Mouse (Mus musculus): ENCODE measurements at regions not wholly inside any gene's neighbourhood (a gene's known extent, or its start where the extent isn't known, plus 50 kb on each side); places are given as distances from the start of the nearest gene placed in this dataset.

- DNase-seq (ENCODE audit: low read depth): no peak
These were observed 133.0 kb downstream of the Bcas1 start for GRCm38 (mm10) chr2:170294657-170295056.

DNA sequence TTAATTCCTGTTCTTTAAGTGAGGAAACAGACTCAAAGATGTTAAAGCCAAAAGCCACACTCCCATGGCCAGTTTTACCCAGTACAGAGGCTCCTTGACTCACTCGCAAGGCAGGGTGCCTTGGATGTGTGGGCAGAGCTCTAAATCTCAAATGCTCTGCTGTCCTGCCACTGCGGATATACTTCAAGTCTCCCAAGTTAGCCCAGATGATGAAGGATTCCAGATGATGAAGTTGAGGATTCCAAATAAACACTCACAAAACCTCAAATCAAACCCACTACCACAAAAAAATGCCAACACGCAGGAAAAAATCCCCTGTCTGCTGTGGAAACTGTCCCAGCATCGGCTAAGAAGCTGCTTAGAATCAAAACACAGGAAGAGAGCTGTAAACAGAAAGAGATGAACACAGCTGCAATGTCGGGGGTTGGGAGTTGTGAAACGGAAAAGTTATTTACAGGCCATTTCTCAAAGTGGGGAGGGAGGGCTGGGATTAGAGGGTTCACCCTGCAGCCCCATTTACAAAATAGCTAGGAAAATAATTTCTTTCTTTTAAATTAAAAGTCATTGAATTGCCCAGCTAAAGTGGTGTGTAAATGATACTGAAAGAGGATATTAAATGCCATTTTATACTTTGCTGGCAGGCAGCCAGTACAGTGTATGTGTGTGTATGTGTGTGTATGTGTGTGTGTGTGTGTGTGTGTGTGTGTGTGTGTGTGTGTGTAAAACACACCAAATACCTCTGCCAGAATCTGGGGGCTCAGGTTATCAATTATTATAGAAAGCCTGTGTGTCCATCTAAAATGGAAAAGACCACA is 135.6 kb downstream of the Bcas1 start:
- DNase-seq (ENCODE audit: low read depth): no peak

GRCm38 (mm10) chr2:170289378-170289960 is 138.2 kb downstream of the Bcas1 start:
- DNase-seq (ENCODE audit: low read depth): no peak

DNA sequence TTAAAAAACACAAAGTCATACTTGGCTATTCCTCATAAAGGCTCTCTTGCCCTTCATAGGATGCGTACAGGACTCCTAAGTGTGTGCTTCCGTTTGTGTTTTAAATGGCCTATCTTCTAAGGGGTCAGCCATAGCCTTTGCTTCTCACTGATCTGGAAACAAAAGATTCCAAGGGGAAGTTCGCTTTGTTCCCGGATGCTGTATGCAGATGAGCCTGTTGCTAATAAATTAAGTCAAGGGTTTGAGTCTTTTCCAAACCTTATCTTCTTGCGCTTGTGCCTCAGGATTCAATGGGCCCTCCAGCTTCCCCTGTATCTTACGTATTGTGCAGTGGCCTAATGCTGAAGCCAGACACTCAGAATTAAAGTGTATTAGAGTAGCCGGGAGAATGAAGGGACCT is 138.9 kb downstream of the Bcas1 start:
- no peak for DNase-seq (ENCODE audit: low read depth)

DNA sequence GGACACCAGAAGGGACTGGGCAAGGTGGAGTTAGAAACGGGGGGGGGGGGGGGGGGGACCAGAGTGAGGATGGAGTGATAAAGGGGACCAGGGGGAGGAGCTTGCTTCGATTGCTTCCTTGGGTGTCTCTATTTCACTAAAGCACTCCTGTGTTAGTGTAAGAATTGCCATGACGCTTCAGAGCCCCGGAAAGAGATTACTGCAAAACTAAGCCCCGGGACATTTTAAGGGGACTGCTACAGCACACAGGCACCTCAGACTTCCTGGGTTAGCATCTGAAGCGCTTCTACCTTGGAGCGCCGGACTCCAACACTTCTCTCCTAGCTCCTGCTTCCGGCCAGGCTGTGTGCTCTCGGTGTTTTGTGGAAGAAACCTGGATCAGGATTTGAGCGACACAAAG is 139.4 kb downstream of the Bcas1 start:
- DNase-seq (ENCODE audit: low read depth): no peak

DNA sequence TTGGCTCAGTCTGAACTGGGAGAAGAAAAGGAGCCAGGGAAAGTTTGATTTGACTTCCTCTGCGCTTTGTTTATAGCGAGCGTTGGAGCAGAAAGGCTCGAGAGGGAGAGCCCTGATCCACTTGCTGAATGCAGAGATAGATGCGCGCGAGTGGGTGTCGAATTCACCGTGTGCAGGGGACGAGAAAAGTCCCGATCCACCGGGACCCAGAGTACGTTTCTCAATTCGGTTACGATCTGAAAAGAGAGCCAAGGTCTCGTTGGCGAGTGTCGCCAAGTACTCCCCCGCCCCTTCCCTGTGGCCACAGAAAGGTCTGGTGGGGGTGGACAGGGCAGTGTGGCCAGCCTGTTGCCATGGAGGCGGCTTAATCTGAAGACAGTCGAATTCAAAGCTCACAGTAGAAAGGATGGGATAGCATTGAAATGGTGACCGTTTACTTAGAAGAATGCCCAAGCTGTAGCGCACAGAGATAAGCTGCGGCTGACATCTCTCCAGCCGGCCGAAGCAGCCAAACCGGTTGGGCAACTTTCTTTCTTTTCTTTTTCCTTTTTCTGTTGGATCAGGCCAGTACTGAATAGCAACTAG is 139.5 kb upstream of the Zfp217 start:
- DNase-seq (ENCODE audit: low read depth): no peak

GRCm38 (mm10) chr2:170286773-170287172 is 138.9 kb upstream of the Zfp217 start:
- no peak for DNase-seq (ENCODE audit: low read depth)

DNA sequence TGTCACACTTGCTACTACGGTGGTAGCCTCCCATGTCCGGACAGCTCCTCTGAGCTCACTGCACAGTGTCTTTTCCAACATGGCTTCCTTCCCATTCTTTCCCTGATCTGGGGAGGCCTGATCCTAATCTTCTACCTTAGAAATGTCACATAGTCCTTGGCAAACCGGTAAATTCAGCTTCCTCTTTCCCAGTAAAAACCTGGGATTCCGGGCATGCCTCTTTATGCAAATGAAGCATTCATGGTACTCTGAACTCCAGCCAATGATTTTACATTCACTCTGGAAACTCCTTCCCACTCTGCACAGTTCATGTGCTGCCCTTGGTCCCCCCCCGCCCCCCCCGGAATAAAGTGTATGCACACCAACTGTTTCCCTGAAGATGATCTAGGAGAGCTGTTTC is 134.6 kb upstream of the Zfp217 start:
- no peak for DNase-seq (ENCODE audit: low read depth)

GRCm38 (mm10) chr2:170281311-170282008 is 133.6 kb upstream of the Zfp217 start:
- no peak for DNase-seq (ENCODE audit: low read depth)

DNA sequence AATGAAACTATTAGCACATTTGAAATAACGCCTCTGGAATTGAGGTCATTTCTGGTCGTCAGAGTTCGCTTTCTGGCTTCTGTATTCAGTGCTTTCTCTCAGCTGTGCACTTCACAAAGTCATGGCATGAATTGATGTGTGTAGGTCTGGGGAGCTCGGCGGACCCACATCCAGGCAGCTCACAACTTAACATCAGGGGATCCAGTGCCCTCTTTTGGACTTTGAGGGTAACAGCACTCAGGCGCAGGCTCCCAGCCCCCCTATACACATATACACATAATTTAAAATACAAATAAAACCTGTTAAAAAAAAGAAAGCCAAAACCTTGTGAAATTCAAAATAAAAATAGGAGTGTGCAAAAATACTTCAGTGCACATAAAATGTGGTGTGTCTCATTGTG is 132.8 kb upstream of the Zfp217 start:
- no peak for DNase-seq (ENCODE audit: low read depth)

DNA sequence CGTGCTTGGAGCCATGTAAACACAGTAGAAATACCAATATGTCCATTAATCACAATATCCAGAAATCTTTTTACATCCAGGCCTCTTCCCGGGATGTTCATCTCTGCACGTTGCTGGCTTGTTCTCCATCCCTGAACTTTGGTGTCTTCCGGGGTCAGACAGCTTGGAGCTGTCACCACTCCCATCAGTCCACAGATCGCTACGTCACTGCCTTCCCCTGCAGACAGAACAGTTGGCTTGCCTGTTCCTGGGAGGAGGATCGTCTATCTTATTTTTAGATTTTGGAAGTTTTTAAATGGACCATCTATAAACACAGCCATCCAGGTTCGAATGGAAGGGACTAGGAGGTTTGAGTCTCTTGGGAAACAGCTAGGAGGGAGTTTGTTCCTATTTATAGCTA is 130.0 kb upstream of the Zfp217 start:
- DNase-seq (ENCODE audit: low read depth): no peak

DNA sequence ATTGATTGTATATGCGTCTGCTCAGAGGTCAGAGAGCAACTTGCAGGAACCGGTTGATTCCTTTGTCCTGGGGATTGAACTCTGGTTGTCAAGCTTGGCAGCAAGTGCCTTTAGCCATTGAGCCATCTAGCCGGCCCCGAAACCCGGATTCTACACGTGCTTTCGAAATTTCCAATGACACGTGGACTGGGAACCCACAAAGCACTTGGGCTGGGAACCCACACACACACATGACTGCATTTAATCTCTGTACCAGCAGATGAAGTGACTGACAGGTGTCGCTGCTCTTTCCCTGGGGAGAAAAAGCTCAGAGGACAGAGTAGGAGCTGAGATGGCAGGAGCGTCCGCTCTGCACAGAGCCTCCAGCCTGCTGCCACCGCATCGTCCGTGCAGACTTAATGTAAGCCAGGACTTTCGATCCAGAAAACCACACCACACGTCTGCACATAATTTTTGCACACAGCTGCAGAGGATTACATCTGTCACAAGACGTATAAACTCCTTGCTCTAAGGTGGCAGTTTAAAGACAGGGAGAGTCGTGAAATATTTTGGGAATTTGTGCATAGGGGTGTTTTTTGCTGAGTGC is 129.4 kb upstream of the Zfp217 start:
- no peak for DNase-seq (ENCODE audit: low read depth)

DNA sequence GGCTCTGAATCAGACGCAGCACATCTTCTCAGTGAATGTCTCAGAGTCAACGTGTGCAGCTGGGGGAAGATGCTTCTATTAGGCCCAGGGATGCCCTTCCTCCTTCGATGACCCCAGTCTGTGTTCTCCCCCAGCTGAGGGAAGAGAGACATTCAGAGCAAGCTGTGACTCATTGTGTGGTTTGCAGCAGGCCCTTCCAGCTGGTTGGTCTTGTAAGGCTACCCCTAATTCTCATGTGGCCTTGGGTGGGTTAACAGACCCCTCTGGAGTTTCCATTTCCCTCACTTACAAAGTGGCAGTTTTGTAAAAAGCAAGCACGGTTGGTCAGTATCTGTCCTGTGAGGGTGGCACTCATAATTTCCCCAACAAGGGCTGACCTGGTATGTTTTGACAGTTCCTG is 127.8 kb upstream of the Zfp217 start:
- no peak for DNase-seq (ENCODE audit: low read depth)

DNA sequence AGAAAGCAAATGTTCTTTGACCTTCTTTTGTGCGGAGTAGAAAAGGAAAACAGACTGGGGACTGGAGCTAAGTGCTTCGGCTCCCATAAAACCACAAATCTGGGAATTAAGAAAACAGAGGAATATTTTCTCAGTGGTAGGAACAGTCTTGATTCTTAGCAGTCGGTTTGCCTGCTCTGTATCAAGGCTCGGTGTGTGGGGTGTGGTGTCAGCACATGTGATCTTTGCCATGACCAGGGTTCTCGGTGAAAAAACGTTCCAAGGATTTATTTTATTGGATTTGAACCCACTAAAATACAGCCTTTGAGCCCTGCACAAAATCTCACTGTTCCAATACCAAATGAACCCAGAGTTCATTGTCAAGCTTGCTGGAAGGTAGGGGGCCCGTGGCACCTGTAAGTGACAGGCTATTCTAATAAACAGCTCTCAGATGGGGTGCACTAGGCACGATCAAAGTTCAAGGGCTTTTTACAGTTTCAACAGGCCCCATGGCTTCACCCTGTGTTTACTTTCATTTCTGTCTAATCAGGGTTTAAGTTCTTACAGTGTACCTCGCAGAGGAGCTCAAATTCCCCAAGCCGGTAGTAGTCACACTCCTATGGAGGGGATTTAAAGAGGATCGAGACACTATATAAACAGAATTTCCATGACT is 122.1 kb upstream of the Zfp217 start:
- no peak for DNase-seq (ENCODE audit: low read depth)

DNA sequence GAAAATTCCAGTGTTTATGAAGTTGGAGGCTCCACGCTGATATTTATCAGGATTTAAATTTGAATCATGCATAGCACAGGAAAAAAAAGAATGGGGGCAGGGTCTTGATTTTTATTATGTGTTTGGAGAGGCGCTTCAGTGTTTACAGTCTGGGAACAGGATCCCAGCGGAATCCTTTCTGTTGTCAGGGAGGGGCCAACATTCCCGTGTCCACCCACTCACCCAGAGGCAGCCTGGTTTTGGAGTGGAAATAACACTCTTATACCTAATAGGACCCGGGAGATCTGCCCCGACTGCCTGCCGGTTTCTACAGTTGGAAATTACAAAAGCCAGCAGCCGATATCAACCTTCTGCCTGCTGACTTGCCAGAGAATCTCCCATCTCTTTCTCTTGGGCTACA is 120.2 kb upstream of the Zfp217 start:
- no peak for DNase-seq (ENCODE audit: low read depth)

DNA sequence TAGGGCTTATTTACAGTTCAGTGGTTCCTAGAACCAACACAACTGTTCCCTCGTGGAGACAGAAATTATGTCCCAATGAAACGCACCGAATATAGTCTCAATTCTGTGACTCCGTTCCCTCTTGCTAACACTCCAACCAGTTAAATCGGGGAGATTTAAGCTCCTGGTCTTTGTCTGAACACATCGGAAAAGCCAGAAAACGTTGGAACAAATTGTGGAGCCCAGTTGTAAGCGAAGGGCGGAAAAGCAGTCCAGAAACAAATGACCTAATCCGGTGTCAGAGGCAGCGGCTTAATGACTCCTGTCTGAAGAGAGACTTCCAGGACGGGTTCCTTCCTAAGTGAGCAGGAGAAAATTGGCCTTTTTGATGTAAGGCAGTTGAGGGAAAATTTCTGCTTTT is 119.2 kb upstream of the Zfp217 start:
- DNase-seq (ENCODE audit: low read depth): no peak

- DNase-seq (ENCODE audit: low read depth): no peak
These were observed 118.7 kb upstream of the Zfp217 start for GRCm38 (mm10) chr2:170266407-170267101.

GRCm38 (mm10) chr2:170263594-170263993 is 115.7 kb upstream of the Zfp217 start:
- no peak for DNase-seq (ENCODE audit: low read depth)

DNA sequence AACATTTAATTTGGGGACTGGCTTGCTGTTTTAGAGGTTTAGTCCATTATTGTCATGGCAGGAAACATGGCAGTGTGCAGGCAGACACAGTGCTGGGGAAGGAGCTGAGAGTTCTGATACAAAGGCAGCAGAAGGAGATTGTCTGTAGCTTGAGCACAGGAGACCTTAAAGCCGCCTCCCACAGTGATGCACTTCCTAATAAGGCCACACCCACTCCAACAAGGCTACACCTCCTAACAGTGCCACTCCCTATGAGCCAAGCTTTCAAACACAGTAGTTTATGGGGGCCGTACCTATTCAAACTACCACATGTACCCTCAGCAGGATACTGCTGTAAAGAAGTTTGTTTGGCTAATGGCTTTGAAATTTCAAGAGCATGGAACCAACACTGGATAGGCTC is 113.3 kb upstream of the Zfp217 start:
- no peak for DNase-seq (ENCODE audit: low read depth)

- DNase-seq (ENCODE audit: low read depth): no peak
These were observed 112.0 kb upstream of the Zfp217 start for GRCm38 (mm10) chr2:170259662-170260457.

GRCm38 (mm10) chr2:170258367-170258766 is 110.5 kb upstream of the Zfp217 start:
- DNase-seq (ENCODE audit: low read depth): no peak

All from c-Kit-positive CD71-negative TER-119-negative erythroid progenitor cells, embryonic 14.5 days (primary cell).